Mouse (Mus musculus) left cerebral cortex, adult 18-20 months (tissue): ENCODE results near the gene Syt15. TPM values are rescaled to one million over a fixed set of nuclear protein-coding genes. Genes with fewer than 3 reads are reported as not detected.
"Not testable (repeated sequence)": the region's sequence is repeated elsewhere in the genome, so short reads cannot be mapped to it uniquely, and the experiment has no call there.

Experiments
- DNase-seq, 2 experiments: peaks; one replicate each; pipeline ENCODE4 v3.0.0; 2021 to 2022; ENCODE audit warnings: low spot score in 2 of 2, mixed read lengths in 1 of 2
- total RNA-seq, 2 experiments: library from RNA; stranded (reverse); gene quantifications; 2 replicates each; pipeline ENCODE4 v1.2.3; 2021

Gene Syt15
- total RNA-seq, 2 experiments from 2014 or later = 0.37 to 0.66 TPM

GRCm38 (mm10) chr14:34226566-34226965 lies 7.2 kb downstream of the Syt15 start:
- no peak for DNase-seq

- DNase-seq = no peak
Observed at GRCm38 (mm10) chr14:34227981-34228380, 8.6 kb downstream of the Syt15 start.

- no peak for DNase-seq
Observed at GRCm38 (mm10) chr14:34228830-34229506, 9.6 kb downstream of the Syt15 start.

- DNase-seq = no peak
Observed at GRCm38 (mm10) chr14:34232340-34232739, 12.9 kb downstream of the Syt15 start.

- DNase-seq = no peak
Observed at GRCm38 (mm10) chr14:34232866-34233680, 13.7 kb downstream of the Syt15 start.

- DNase-seq = no peak
Observed at GRCm38 (mm10) chr14:34233846-34234245, 14.5 kb downstream of the Syt15 start.

- peak; percentile 19 to 21 for DNase-seq
Observed at GRCm38 (mm10) chr14:34234630-34235380, 15.4 kb downstream of the Syt15 start.

- DNase-seq = no peak
Observed at GRCm38 (mm10) chr14:34240263-34240662, 20.9 kb downstream of the Syt15 start.

- DNase-seq = no peak
Observed at GRCm38 (mm10) chr14:34240676-34241075, 21.3 kb downstream of the Syt15 start.

GRCm38 (mm10) chr14:34252470-34253145 lies 33.2 kb downstream of the Syt15 start:
- DNase-seq = no peak

- DNase-seq = no peak
Observed at GRCm38 (mm10) chr14:34253261-34253660, 33.9 kb downstream of the Syt15 start.

- DNase-seq = not testable (repeated sequence)
Observed at GRCm38 (mm10) chr14:34258525-34258924, 39.1 kb downstream of the Syt15 start.

- DNase-seq = no peak
Observed at GRCm38 (mm10) chr14:34268046-34268445, 48.7 kb downstream of the Syt15 start.

GRCm38 (mm10) chr14:34273280-34273679 lies 53.9 kb downstream of the Syt15 start:
- no peak for DNase-seq

- DNase-seq = no peak
Observed at GRCm38 (mm10) chr14:34274141-34274540, 54.7 kb downstream of the Syt15 start.

- no peak for DNase-seq
Observed at GRCm38 (mm10) chr14:34275225-34275624, 55.8 kb downstream of the Syt15 start.

- DNase-seq = no peak
Observed at GRCm38 (mm10) chr14:34279726-34280125, 60.3 kb downstream of the Syt15 start.
